Mouse (Mus musculus) kidney, postnatal 25 days (tissue): Measurements from ENCODE around the gene Lrp1.
A peak's percentile ranks its signal among the peaks of the same experiment; 100 is the strongest.

ENCODE experiments used
- DNase-seq, 2 experiments: peaks; one replicate each; pipeline ENCODE4 v3.0.0; 2021; ENCODE audit warnings: mixed read lengths in 2 of 2

Gene Lrp1

GRCm38 (mm10) chr10:127544375-127544774, 76.6 kb downstream of the Lrp1 start:
- no peak for DNase-seq

DNA sequence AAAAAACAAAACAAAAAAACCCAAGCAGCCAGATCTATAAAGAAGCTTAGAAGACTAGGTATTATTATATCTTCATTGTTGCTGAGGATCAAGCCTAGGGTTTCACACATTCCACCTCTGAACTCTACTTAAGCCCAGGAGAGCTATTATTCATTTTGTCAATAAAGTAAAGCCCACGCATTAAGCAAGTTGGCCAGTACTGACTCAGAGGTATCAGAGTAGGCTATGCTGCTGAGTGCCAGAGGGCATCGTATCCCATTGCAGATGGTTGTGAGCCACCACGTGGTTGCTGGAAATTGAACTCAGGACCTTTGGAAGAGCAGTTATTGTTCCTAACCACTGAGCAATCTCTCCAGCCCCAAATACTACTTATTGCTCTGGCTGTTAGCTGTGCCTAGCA, 77.0 kb downstream of the Lrp1 start:
- DNase-seq: no peak

DNA sequence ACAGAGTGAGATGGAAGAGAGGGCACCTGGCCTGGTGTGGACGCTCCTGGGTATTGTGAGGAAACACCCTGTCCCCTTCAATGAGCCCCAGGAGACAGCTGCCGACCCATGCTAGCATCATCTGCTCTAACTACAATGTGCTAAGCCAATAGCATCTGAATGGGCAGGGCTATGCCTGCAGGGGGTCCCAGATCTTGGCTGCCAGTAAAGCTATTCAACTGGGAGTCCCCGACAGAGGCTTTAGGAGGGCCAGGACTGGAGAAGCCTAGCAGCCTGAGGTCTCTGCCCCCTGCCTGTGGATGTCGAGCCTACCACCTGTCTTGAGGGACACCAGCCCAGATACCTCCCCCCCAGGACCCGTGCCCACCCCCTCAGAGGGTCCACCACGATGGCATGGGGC, 78.2 kb downstream of the Lrp1 start:
- no peak for DNase-seq

DNA sequence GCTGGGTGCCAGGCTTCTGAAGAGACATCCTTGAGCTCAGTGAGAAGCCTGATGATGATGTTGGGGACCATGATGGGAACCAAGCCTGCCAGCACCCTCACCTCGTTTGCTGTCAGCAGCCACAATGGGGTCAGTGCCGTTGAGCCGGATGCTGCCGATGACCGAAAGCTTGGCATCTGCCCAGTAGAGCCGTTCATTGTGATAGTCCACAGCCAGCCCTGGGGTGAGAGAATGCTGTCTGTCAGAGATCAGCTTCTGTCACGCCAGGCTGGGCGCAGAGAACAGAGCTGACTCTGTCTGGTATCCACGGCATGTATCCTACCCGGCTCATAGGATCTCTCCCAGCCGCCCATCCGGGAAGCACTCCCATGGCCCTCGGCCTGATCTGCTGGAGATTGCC, 78.9 kb downstream of the Lrp1 start:
- peak in 1 of 2 experiments; percentile 34 for DNase-seq

- no peak for DNase-seq
Observed at GRCm38 (mm10) chr10:127541510-127541909, 79.4 kb downstream of the Lrp1 start.

GRCm38 (mm10) chr10:127537854-127538583, 82.9 kb downstream of the Lrp1 start:
- peak; percentile 86 to 88 for DNase-seq

- peak in 1 of 2 experiments; percentile 78 for DNase-seq
Observed at GRCm38 (mm10) chr10:127536586-127537314, 84.2 kb downstream of the Lrp1 start.

GRCm38 (mm10) chr10:127534929-127535384, 86.0 kb downstream of the Lrp1 start:
- peak in 1 of 2 experiments; percentile 27 for DNase-seq

DNA sequence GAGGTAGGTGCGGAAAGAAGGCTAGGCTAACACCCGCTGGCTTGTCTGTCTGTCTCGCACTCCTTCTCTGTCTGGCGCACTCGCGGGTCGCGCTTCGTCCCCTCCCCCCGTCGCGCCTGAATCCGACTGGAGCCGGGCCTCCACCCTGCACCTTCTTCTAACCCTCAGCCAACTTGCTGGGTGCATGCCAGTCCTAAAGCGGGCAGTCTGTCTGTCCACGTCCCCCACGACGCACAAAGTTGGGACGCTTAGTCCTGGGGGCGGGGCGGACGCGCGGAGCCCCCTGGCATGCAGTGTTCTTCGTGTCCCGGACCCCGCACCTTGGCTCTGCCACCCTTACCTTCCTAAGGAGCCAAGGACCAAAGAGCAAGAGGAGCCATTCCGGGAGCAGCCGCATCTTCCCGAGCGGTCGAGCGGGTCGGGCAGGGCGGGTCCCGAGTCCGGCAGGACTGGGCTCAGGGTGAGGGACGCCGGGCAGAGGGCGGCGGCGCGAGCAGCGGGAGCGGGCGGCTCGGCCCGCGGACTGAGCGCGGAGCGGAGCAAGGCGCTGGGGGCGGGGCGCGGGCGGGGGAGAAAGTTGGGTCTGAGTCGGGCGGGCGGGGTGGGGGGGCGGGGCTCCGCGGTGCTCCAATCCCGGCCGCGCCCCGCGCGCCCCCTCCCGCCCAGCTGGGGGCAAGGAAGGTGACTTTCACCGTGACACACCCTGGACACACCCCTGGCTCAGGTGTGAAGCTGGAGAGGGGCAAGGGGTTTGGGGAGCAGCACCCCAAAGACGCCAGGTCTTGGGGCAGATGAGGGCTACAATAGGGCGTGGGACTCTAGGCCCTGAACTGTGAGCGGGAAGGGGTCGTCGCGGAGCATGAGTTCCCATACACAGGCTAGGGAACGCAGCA, 86.7 kb downstream of the Lrp1 start, which contains the start of gene Nxph4:
TSS of gene Nxph4 (minus strand) at position 524 of the 893 bp plus-strand sequence.
- peak; percentile 38 to 83 for DNase-seq

DNA sequence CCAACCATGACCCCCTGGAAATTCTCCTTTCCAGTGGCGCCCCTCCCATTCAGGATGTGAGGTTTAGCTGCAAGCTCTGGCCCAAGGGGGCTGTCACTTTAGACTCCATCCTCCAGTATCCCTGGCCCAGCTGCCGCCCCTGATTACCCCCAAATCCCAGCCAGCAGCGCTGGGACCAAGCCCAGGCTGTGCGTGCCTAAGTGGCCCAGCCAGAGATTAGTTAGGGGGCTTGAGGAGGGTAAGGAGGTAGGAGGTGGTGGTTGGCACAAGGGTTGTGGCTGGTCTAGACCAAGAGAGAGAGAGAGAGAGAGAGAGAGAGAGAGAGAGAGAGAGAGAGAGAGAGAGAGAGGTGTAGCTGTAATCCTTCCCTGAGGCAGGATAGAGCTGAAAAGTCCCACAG, 89.4 kb downstream of the Lrp1 start:
- DNase-seq: no peak

DNA sequence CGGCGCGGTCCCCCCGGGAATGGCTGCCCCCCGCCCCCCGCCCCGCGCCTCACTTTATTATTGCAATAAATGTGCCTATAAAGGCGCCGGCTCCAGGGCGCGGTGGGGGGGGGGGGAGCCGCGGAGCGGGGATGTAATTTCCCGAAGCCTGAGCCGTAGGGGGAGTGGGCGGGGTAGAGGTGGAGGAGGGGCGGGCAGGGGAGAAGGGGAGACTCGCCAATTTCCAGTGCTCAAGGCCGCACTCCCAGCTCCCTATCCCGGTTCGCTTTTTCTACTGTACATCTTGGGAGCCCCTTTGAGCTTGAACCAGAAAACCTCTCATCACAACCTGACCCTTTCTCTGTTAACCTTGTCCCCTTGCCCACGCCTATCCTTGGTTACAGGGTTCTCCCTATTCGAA, 90.0 kb downstream of the Lrp1 start:
- DNase-seq: no peak

DNA sequence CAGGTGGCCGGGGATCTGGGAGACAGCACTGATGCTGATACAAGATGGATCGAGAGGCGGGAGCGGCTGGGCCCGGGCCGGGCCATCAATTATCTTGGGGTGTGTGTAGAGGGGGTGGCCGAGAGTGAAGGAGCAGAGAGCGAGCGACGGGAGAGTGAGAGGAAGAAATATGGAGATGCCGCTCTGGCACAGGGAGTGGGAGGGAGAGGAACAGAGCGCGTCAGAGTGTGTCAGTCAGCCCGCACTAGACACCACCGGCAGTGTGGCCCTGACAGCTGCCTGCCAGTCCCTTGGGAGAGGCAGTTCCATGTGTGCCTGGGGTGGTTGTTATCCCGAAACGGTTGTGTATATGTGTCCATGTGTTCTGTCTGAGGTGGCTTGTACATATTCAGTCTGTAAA, 93.5 kb downstream of the Lrp1 start:
- DNase-seq: no peak

DNA sequence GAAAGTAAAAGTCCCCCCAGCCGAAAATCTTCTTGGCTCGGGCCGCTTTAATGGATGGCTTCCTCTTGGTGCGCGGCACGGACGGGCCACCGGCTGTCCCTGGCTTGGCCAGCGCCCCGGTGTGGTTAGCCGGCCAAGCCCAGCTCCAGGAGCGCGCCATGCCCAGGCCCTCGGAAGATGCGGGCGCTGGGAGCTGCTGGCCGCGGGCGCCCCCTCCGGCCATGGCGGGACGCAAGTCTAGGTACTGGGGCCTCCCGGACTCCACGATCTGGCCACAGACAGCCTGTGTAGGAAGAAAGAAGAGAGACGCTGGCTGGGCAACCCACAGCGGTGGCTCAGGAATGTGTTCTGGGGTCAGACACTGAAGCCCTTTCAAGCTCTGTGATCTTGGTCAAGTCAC, 94.3 kb downstream of the Lrp1 start:
- peak; percentile 74 to 84 for DNase-seq

GRCm38 (mm10) chr10:127526048-127526447, 94.9 kb downstream of the Lrp1 start:
- DNase-seq: no peak

- no peak for DNase-seq
Observed at GRCm38 (mm10) chr10:127524646-127525255, 96.2 kb downstream of the Lrp1 start.

- peak; percentile 91 to 93 for DNase-seq
Observed at GRCm38 (mm10) chr10:127522088-127522581, 98.8 kb downstream of the Lrp1 start, which contains the start of gene Shmt2. Gene Shmt2, minus strand, starts transcription at chr10:127522444.

DNA sequence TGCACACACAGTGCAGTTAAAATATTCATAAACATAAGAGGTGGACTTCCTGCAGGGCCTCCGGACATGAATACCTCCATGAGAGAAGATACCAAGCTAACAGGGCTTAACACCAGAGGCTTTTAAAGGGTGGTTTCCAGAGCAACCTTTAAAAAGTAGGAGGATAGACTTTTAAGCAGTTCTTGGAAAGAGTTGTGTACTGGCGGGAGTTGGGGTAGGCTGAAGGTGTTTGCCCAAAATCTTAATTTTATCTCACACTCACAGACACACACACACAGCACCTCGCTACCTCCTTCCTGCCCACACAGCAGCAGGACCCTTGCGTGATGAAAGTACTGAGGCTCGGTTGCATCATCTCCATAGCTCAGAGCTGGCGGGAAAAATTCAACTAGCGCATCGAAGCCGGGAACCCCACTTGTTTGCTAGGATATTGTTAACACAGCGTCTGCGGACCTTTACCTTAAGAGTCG, 99.3 kb downstream of the Lrp1 start:
- DNase-seq: no peak

DNA sequence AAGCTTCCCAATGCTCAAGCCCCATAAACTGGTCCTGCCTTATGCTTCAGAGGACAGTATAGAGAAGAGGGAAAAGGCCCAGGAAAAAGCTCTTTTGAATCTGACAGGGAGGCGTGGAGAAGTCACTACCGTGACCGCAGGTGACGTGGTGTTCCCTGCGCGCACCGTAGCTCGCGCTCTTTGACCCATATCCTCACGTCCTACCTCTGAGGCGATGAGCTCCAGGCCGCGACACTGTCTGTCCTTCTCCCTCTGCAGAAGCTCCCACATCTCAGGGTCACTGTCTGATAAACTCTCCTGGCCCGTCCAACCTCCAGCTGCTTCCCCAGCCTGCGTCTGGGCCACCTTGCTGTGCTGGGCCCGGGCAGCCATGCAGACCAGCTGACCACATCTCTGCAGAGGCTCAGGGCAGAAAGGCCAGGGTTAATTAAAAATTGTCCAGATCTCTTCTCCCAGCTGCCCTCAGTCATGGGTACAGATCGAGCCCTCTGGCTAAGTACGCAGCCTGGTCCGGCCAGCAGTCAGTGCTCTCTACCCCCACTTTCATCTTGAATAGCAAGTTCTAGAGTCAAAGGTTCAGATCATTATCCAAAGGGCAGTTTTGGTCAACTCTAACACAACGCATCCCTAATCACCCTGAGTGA, 100.1 kb downstream of the Lrp1 start:
- DNase-seq: peak; percentile 53 to 89

GRCm38 (mm10) chr10:127519903-127520713, 100.8 kb downstream of the Lrp1 start:
- DNase-seq: no peak

DNA sequence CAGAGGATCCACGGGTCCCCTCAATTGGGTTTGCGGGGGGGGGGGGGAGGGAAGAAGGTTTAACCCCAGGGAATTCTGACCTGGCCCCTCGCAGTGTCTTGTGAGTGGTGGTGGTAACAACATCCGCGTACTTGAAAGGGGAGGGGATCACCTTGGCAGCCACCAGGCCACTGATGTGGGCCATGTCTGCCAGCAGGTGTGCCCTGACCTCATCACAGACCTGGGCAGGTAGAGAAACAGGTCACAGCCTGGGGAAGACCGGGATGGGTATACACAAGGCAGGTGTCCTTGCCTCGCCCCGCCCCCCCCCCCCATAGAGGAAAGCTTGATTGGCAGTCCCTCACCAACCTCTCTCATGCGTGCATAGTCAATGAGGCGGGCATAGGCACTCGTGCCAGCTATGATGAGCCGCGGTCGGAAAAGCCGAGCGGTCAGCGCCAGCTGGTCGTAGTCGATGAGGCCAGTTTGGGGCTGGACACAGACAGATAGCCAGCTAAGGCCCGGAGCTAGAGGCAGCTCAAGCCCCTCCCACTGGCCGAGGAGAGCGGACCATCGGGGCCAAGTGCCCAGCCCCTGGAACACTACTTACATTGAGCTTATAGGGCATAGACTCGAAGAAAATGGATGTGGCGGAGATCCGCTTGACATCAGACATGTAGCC, 101.8 kb downstream of the Lrp1 start:
- DNase-seq: no peak
